Mouse (Mus musculus): ENCODE results near the gene Msantd2.

DNA sequence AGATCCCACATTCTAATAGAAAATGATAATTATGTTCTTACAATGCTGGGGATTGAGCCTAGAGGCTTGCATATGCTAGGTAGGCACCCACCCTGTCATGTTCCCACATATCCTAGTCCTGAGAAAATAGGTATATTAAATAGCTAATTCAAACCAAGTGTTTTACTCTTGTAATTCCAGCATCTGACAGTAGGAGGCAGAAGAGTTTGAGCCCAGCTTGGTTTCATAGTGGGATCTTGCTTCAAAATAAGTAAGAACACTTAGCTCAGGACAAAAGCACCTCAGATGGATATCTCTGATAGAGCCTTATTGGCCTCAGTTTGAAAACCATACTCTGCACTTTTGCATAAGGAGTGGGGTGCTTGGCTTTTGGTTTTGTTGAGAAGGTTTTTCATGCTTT lies 15.2 kb downstream of the Msantd2 start:
- no peak for TF ChIP-seq CTCF (IDR thresholded peaks at IDR 0.05; ENCODE audit: borderline replicate concordance, control insufficient read depth, extremely low read depth, insufficient read depth, low read length, poor library complexity)
- TF ChIP-seq POLR2A (IDR thresholded peaks at IDR 0.05; ENCODE audit: control insufficient read depth, extremely low read depth, insufficient read depth, low read length, poor library complexity), result no peak

All from thymus, adult 2 months (tissue).